Mouse (Mus musculus): ENCODE data around the gene Rap1b. TPM values are rescaled to one million over a fixed set of nuclear protein-coding genes. Genes with fewer than 3 reads are reported as not detected.

Gene Rap1b
- total and polyA plus RNA-seq, 2 experiments from 2014 or later, result 46.9 to 142 TPM

- H3K27me3 ChIP-seq (ENCODE audit: insufficient read depth, low read length), result no peaks in the 10 kb centered on the region
- DNase-seq (ENCODE audit: low spot score), result no peak
- WGBS, result 95% methylated on average over 22 of the region's 22 CpGs
- H3K4me2 ChIP-seq (ENCODE audit: low read depth, low read length), result no peak overlapping the region
- no peak overlapping the region for H3K4me3 ChIP-seq (ENCODE audit: low read length)
- no peaks in the 10 kb centered on the region for H3K4me1 ChIP-seq (ENCODE audit: insufficient read depth, low read length)
- H3K9ac ChIP-seq (replicated peaks; ENCODE audit: low read length), result no peak overlapping the region
- H3K36me3 ChIP-seq (ENCODE audit: insufficient read depth, low read length), result peaks cover 62% of the 10 kb centered on the region
- no peak overlapping the region for H3K27ac ChIP-seq
- H3K9me3 ChIP-seq (ENCODE audit: low read length), result no peaks in the 10 kb centered on the region
- TF ChIP-seq CTCF (IDR thresholded peaks at IDR 0.05; ENCODE audit: low read depth), result no peak
- no peak for ATAC-seq
These were observed 71.6 kb downstream of the Rap1b start for GRCm38 (mm10) chr10:117774011-117774816.

- ATAC-seq (no peak), DNase-seq (ENCODE audit: low spot score) (no peak)
- Histone ChIP-seq H3K27me3 (ENCODE audit: insufficient read depth, low read length) (no peaks in the 10 kb centered on the region), H3K36me3 (ENCODE audit: insufficient read depth, low read length) (peaks cover 56% of the 10 kb centered on the region), H3K9me3 (ENCODE audit: low read length) (no peaks in the 10 kb centered on the region), H3K4me3 (ENCODE audit: low read length) (no peak overlapping the region), H3K4me1 (ENCODE audit: insufficient read depth, low read length) (no peaks in the 10 kb centered on the region), H3K27ac (no peak overlapping the region), H3K4me2 (ENCODE audit: low read depth, low read length) (no peak overlapping the region), H3K9ac (replicated peaks; ENCODE audit: low read length) (no peak overlapping the region)
- no peak for TF ChIP-seq CTCF (IDR thresholded peaks at IDR 0.05; ENCODE audit: low read depth)
- 94% methylated on average over 7 of the region's 7 CpGs for WGBS
These were observed 72.6 kb downstream of the Rap1b start for GRCm38 (mm10) chr10:117773106-117773720.

GRCm38 (mm10) chr10:117772364-117773105 lies 73.3 kb downstream of the Rap1b start:
- DNase-seq (ENCODE audit: low spot score) (no peak), ATAC-seq (no peak)
- Histone ChIP-seq H3K4me3 (ENCODE audit: low read length) (no peak overlapping the region), H3K4me2 (ENCODE audit: low read depth, low read length) (no peak overlapping the region), H3K36me3 (ENCODE audit: insufficient read depth, low read length) (peaks cover 58% of the 10 kb centered on the region), H3K9me3 (ENCODE audit: low read length) (no peaks in the 10 kb centered on the region), H3K27me3 (ENCODE audit: insufficient read depth, low read length) (no peaks in the 10 kb centered on the region), H3K9ac (replicated peaks; ENCODE audit: low read length) (no peak overlapping the region), H3K4me1 (ENCODE audit: insufficient read depth, low read length) (no peaks in the 10 kb centered on the region), H3K27ac (no peak overlapping the region)
- WGBS, result 83% methylated on average over 17 of the region's 17 CpGs
- no peak for TF ChIP-seq CTCF (IDR thresholded peaks at IDR 0.05; ENCODE audit: low read depth)

GRCm38 (mm10) chr10:117771131-117771510 lies 74.7 kb downstream of the Rap1b start:
- ATAC-seq (no peak), DNase-seq (ENCODE audit: low spot score) (no peak)
- Histone ChIP-seq H3K4me2 (ENCODE audit: low read depth, low read length) (no peak overlapping the region), H3K4me3 (ENCODE audit: low read length) (no peak overlapping the region), H3K27me3 (ENCODE audit: insufficient read depth, low read length) (no peaks in the 10 kb centered on the region), H3K4me1 (ENCODE audit: insufficient read depth, low read length) (no peaks in the 10 kb centered on the region), H3K27ac (no peak overlapping the region), H3K9me3 (ENCODE audit: low read length) (no peaks in the 10 kb centered on the region), H3K9ac (replicated peaks; ENCODE audit: low read length) (no peak overlapping the region), H3K36me3 (ENCODE audit: insufficient read depth, low read length) (peaks cover 58% of the 10 kb centered on the region)
- TF ChIP-seq CTCF (IDR thresholded peaks at IDR 0.05; ENCODE audit: low read depth), result no peak
- 93% methylated on average over 10 of the region's 10 CpGs for WGBS

GRCm38 (mm10) chr10:117770286-117771130 lies 75.3 kb downstream of the Rap1b start:
- no peaks in the 10 kb centered on the region for H3K4me1 ChIP-seq (ENCODE audit: insufficient read depth, low read length)
- no peak overlapping the region for H3K27ac ChIP-seq
- no peaks in the 10 kb centered on the region for H3K27me3 ChIP-seq (ENCODE audit: insufficient read depth, low read length)
- no peak overlapping the region for H3K9ac ChIP-seq (replicated peaks; ENCODE audit: low read length)
- no peak for TF ChIP-seq CTCF (IDR thresholded peaks at IDR 0.05; ENCODE audit: low read depth)
- DNase-seq (ENCODE audit: low spot score) (no peak), ATAC-seq (no peak)
- H3K4me2 ChIP-seq (ENCODE audit: low read depth, low read length), result no peak overlapping the region
- peaks cover 59% of the 10 kb centered on the region for H3K36me3 ChIP-seq (ENCODE audit: insufficient read depth, low read length)
- no peak overlapping the region for H3K4me3 ChIP-seq (ENCODE audit: low read length)
- 90% methylated on average over 18 of the region's 18 CpGs for WGBS
- H3K9me3 ChIP-seq (ENCODE audit: low read length), result no peaks in the 10 kb centered on the region

Data from hindbrain, postnatal 0 days (tissue).